Comparison of ENCODE assay signal across 15 mouse cellular contexts in the genomic region with DNA sequence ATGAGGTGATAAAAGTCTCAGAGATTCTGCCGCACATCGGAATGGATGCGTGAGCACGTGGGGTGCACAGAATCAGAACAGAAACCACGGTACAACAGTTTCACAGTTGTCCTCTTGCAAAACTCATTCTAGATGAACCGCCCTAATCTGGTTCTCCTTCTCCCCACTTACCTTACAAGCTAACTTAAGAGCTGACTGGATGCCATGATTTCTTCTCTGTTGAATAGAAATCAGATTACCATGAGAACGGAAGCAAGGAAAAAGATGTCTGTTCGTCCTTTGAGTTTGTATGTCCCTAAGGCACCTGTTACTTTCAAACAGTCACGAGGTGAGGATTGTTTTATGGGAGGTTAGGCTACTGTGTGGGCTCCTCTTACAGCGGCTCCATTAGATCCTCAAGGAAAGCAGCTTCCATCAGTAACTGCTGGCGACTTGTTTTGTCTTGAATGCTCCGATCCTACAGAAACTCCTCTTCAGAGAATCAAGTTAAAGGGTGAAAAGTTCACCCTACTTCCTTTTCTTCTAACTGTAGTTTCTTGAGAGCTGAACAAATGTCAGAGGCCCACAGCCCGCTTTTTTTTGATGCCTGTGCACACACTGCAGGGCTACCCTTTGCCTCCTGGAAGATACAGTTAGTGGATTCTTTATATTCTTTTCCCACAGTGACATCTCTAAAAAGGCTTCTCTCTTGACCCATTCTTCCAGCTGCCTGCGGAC. TPM values are rescaled to one million over a fixed set of nuclear protein-coding genes. Genes with fewer than 3 reads are reported as not detected.
DNase-seq lines count a peak whose midpoint lies in the region; ATAC-seq and TF ChIP-seq lines count a peak whose summit lies in the region.
"Had no signal": no experiment of that assay in that cellular context is flagged by ENCODE, and none has a peak within 500 bp of the region (broad histone marks: within the 10 kb centered on the region; RNA-seq: fewer than 3 reads in every experiment).

No protein-coding gene starts in this region.

- WGBS in heart, embryonic 12.5 days, result 85% methylated on average over 14 of the region's 14 CpGs
- WGBS in thymus, adult 2 months, result 17% methylated on average over 14 of the region's 14 CpGs
- 94% methylated on average over 14 of the region's 14 CpGs for WGBS in midbrain, embryonic 10.5 days

- no peak for DNase-seq in heart, postnatal 25 days (ENCODE audit: low spot score)
- peak; percentile 40 for DNase-seq in thymus, adult 2 months
- no peak for DNase-seq in thymus, adult 18-20 months
- DNase-seq in T-cell, adult 2 months (ENCODE audit: low spot score), result no peak
- no peak for DNase-seq in midbrain, embryonic 10.5 days (ENCODE audit: low spot score)
- no peak for DNase-seq in adrenal gland, adult 8-10 months
- DNase-seq: cerebellum, adult 11-12 months; gastrocnemius, postnatal 25 days; left cerebral cortex, postnatal 4 days had no signal

- intact Hi-C loops in heart, postnatal 25 days (cut with DNase I), result no loop called here

- H3K36me3 ChIP-seq in heart, embryonic 12.5 days, result no peaks in the 10 kb centered on the region
- H3K36me3 ChIP-seq in thymus, adult 2 months (ENCODE audit: control insufficient read depth, insufficient read depth, low read length), result peaks cover 2% of the 10 kb centered on the region; the same call in 1 of the 2 replicates
- peaks cover 52% of the 10 kb centered on the region for H3K36me3 ChIP-seq in megakaryocyte, embryonic 14.5 days (replicated peaks; ENCODE audit: low read length)
- H3K36me3 ChIP-seq in midbrain, embryonic 10.5 days, result no peaks in the 10 kb centered on the region
- H3K36me3 ChIP-seq: forebrain, embryonic 12.5 days; hindbrain, embryonic 12.5 days; neural tube, embryonic 12.5 days had no signal

- TF ChIP-seq POLR2A in thymus, adult 2 months (IDR thresholded peaks at IDR 0.05; ENCODE audit: control insufficient read depth, extremely low read depth, insufficient read depth, low read length, poor library complexity), result no peak

- peaks cover 27% of the 10 kb centered on the region for H3K4me1 ChIP-seq in heart, embryonic 12.5 days (replicated peaks)
- H3K4me1 ChIP-seq in thymus, adult 2 months (replicated peaks; ENCODE audit: control insufficient read depth, insufficient read depth, low read length), result peaks cover 67% of the 10 kb centered on the region
- H3K4me1 ChIP-seq in megakaryocyte, embryonic 14.5 days, result peaks cover 61% of the 10 kb centered on the region
- H3K4me1 ChIP-seq in midbrain, embryonic 10.5 days, result 0 out of 2 replicates have a peak, but pooled peaks cover 5% of the 10 kb centered on the region
- H3K4me1 ChIP-seq: neural tube, embryonic 12.5 days had no signal

- H3K9ac ChIP-seq in heart, embryonic 12.5 days, result no peak overlapping the region
- H3K9ac ChIP-seq: forebrain, embryonic 12.5 days; hindbrain, embryonic 12.5 days; neural tube, embryonic 12.5 days had no signal

- H3K4me3 ChIP-seq in heart, embryonic 12.5 days, result no peak overlapping the region
- peak overlapping the region; percentile 10 for H3K4me3 ChIP-seq in thymus, adult 2 months (ENCODE audit: control insufficient read depth, insufficient read depth, low read length)
- peak overlapping the region; percentile 50 for H3K4me3 ChIP-seq in megakaryocyte, embryonic 14.5 days (replicated peaks)
- no peak overlapping the region for H3K4me3 ChIP-seq in midbrain, embryonic 10.5 days
- H3K4me3 ChIP-seq: forebrain, embryonic 12.5 days; hindbrain, embryonic 12.5 days; neural tube, embryonic 12.5 days had no signal

- ATAC-seq in heart, embryonic 12.5 days (ENCODE audit: insufficient number of reproducible peaks, low FRiP score), result no peak
- ATAC-seq: activated CD4-positive, CD25-positive, alpha-beta regulatory T cell, adult 4 months had no signal

- no peaks in the 10 kb centered on the region for H3K27me3 ChIP-seq in heart, embryonic 12.5 days (replicated peaks)
- no peaks in the 10 kb centered on the region for H3K27me3 ChIP-seq in thymus, adult 2 months (ENCODE audit: control insufficient read depth, insufficient read depth, low read length)
- H3K27me3 ChIP-seq in megakaryocyte, embryonic 14.5 days (replicated peaks), result peaks cover 47% of the 10 kb centered on the region
- no peaks in the 10 kb centered on the region for H3K27me3 ChIP-seq in midbrain, embryonic 10.5 days (ENCODE audit: low read depth, poor library complexity, severe bottlenecking)
- H3K27me3 ChIP-seq: forebrain, embryonic 12.5 days; hindbrain, embryonic 12.5 days; neural tube, embryonic 12.5 days had no signal

- no peak overlapping the region for H3K27ac ChIP-seq in heart, embryonic 12.5 days (ENCODE audit: poor library complexity, severe bottlenecking)
- peak overlapping the region; percentile 95 for H3K27ac ChIP-seq in thymus, adult 2 months (ENCODE audit: control insufficient read depth, insufficient read depth, low read length)
- no peak overlapping the region for H3K27ac ChIP-seq in midbrain, embryonic 10.5 days (replicated peaks)
- H3K27ac ChIP-seq: forebrain, embryonic 12.5 days; hindbrain, embryonic 12.5 days; neural tube, embryonic 12.5 days had no signal

- TF ChIP-seq CTCF in thymus, adult 2 months (IDR thresholded peaks at IDR 0.05; ENCODE audit: borderline replicate concordance, control insufficient read depth, extremely low read depth, insufficient read depth, low read length, poor library complexity), result no peak

- H3K4me2 ChIP-seq in heart, embryonic 12.5 days, result peak overlapping the region; percentile 41
- H3K4me2 ChIP-seq: forebrain, embryonic 12.5 days; hindbrain, embryonic 12.5 days; neural tube, embryonic 12.5 days had no signal

- H3K9me3 ChIP-seq in heart, embryonic 12.5 days (replicated peaks), result no peaks in the 10 kb centered on the region
- H3K9me3 ChIP-seq in megakaryocyte, embryonic 14.5 days, result no peaks in the 10 kb centered on the region
- no peaks in the 10 kb centered on the region for H3K9me3 ChIP-seq in midbrain, embryonic 10.5 days (replicated peaks)
- H3K9me3 ChIP-seq: forebrain, embryonic 12.5 days; hindbrain, embryonic 12.5 days; neural tube, embryonic 12.5 days had no signal

RNA-seq across cellular contexts. Expression of a gene that starts 17.6 kb away (rescaled TPM):
- 12.9 and 13.9 TPM in 2 replicates for polyA plus RNA-seq in heart, embryonic 12.5 days (2016; fragmentation: Nextera tagmentation; extraction: Ambion mirVana)
- total RNA-seq in heart, postnatal 25 days (2021), result 1 to 10 TPM; 7.8 to 8.8 TPM
- polyA plus RNA-seq in thymus, adult 2 months (2012; rRNA removed), result 204 and 224 TPM in 2 replicates
- polyA plus RNA-seq in megakaryocyte, embryonic 14.5 days (2012; ENCODE audit: insufficient read depth, low replicate concordance), result 42.4 and 44.8 TPM in 2 replicates
- 6.7 and 7.7 TPM in 2 replicates for polyA plus RNA-seq in midbrain, embryonic 10.5 days (2016; fragmentation: Nextera tagmentation; extraction: Ambion mirVana)
- total RNA-seq in adrenal gland, adult 8-10 months (2022), result 10 to 100 TPM; 14.7 to 21.4 (median 18.0) TPM

RNA-seq across cellular contexts. Expression of a gene that starts 30.1 kb away (rescaled TPM):
- polyA plus RNA-seq in heart, embryonic 12.5 days (2016; fragmentation: Nextera tagmentation; extraction: Ambion mirVana), result 86.0 and 86.5 TPM in 2 replicates
- 10 to 100 TPM; 36.6 to 43.4 TPM for total RNA-seq in heart, postnatal 25 days (2021)
- 89.3 and 107 TPM in 2 replicates for polyA plus RNA-seq in thymus, adult 2 months (2012; rRNA removed)
- polyA plus RNA-seq in megakaryocyte, embryonic 14.5 days (2012; ENCODE audit: insufficient read depth, low replicate concordance), result 11.3 and 13.2 TPM in 2 replicates
- polyA plus RNA-seq in midbrain, embryonic 10.5 days (2016; fragmentation: Nextera tagmentation; extraction: Ambion mirVana), result 123 and 131 TPM in 2 replicates
- 10 to 100 TPM; 62.7 to 88.9 (median 78.0) TPM for total RNA-seq in adrenal gland, adult 8-10 months (2022)

RNA-seq across cellular contexts. Expression of a gene that starts 44.3 kb away (rescaled TPM):
- polyA plus RNA-seq in heart, embryonic 12.5 days (2016; fragmentation: Nextera tagmentation; extraction: Ambion mirVana), result 56.0 and 58.3 TPM in 2 replicates
- 10 to 100 TPM; 26.9 to 28.5 TPM for total RNA-seq in heart, postnatal 25 days (2021)
- 55.5 and 64.8 TPM in 2 replicates for polyA plus RNA-seq in thymus, adult 2 months (2012; rRNA removed)
- 0.48 and 11.7 TPM in 2 replicates for polyA plus RNA-seq in megakaryocyte, embryonic 14.5 days (2012; ENCODE audit: insufficient read depth, low replicate concordance)
- 91.6 and 97.6 TPM in 2 replicates for polyA plus RNA-seq in midbrain, embryonic 10.5 days (2016; fragmentation: Nextera tagmentation; extraction: Ambion mirVana)
- total RNA-seq in adrenal gland, adult 8-10 months (2022), result 10 to 100 TPM; 50.4 to 86.8 (median 73.7) TPM

RNA-seq across cellular contexts. Expression of a gene that starts 59.5 kb away (rescaled TPM):
- 115 and 119 TPM in 2 replicates for polyA plus RNA-seq in heart, embryonic 12.5 days (2016; fragmentation: Nextera tagmentation; extraction: Ambion mirVana)
- 100 to 1,000 TPM; 180 to 195 TPM for total RNA-seq in heart, postnatal 25 days (2021)
- 47.9 and 52.0 TPM in 2 replicates for polyA plus RNA-seq in thymus, adult 2 months (2012; rRNA removed)
- 4.1 and 20.4 TPM in 2 replicates for polyA plus RNA-seq in megakaryocyte, embryonic 14.5 days (2012; ENCODE audit: insufficient read depth, low replicate concordance)
- 170 and 198 TPM in 2 replicates for polyA plus RNA-seq in midbrain, embryonic 10.5 days (2016; fragmentation: Nextera tagmentation; extraction: Ambion mirVana)
- total RNA-seq in adrenal gland, adult 8-10 months (2022), result 100 to 1,000 TPM; 160 to 216 (median 189) TPM

Comparison
In these comparisons a context has a peak if more than half of its experiments do, and no peak if none do; other contexts are left out.
1. H3K4me3 ChIP-seq: peak in thymus, adult 2 months (single experiment) and megakaryocyte, embryonic 14.5 days (single experiment); none in heart, embryonic 12.5 days (single experiment) and midbrain, embryonic 10.5 days (single experiment).